Mouse (Mus musculus) kidney, adult 2 months (tissue): ENCODE data around the gene Mbtps1. TPM values are rescaled to one million over a fixed set of nuclear protein-coding genes. Genes with fewer than 3 reads are reported as not detected.

ENCODE experiments used
- DNase-seq: peaks from one replicate; pipeline ENCODE4 v3.0.0; 2021
- H3K27ac ChIP-seq: fragments of 200-500 bp; 2 replicates; pipeline ENCODE4 v1.5.1; 2012; ENCODE audit warnings: low read depth, low read length, control low read depth, inconsistent platforms; ENCODE audit not compliant: insufficient read depth
- H3K27me3 ChIP-seq: fragments of 200-500 bp; replicated peaks from 2 replicates; pipeline ENCODE4 v1.6.1; 2012; ENCODE audit warnings: mild to moderate bottlenecking, moderate library complexity, low read length, inconsistent platforms; ENCODE audit not compliant: control insufficient read depth, insufficient read depth
- H3K36me3 ChIP-seq: fragments of 200-500 bp; 2 replicates; pipeline ENCODE4 v1.6.1; 2012; ENCODE audit warnings: mild to moderate bottlenecking, moderate library complexity, low read length, inconsistent platforms; ENCODE audit not compliant: control insufficient read depth, insufficient read depth
- H3K4me1 ChIP-seq: fragments of 200-500 bp; 2 replicates; pipeline ENCODE4 v1.6.1; 2011; ENCODE audit warnings: low read length; ENCODE audit not compliant: control insufficient read depth, insufficient read depth
- H3K4me3 ChIP-seq: fragments of 200-500 bp; 2 replicates; pipeline ENCODE4 v1.5.1; 2011; ENCODE audit warnings: mild to moderate bottlenecking, low read depth, low read length, control low read depth; ENCODE audit not compliant: insufficient read depth
- CTCF ChIP-seq: fragments of 200-500 bp; conservative IDR thresholded peaks from 2 replicates; pipeline ENCODE4 v1.5.1; 2011; ENCODE audit warnings: low read depth, mild to moderate bottlenecking, control low read depth, low read length, moderate library complexity, mixed read lengths; ENCODE audit not compliant: insufficient read depth, insufficient read length
- POLR2A ChIP-seq: fragments of 200-500 bp; IDR thresholded peaks from one replicate; pipeline ENCODE4 v1.6.1; 2011; ENCODE audit warnings: low read depth, low read length, control low read depth
- WGBS: fragments of 180-500 bp; shearing (Covaris S2); methylation state at CpG from one replicate; pipeline ENCODE4 v1.1.7; 2018; 5-methylcytosine and 5-hydroxymethylcytosine counted together
- polyA plus RNA-seq: library from polyadenylated mRNA; depleted of rRNA; stranded (reverse); fragments of >200 nt; gene quantifications from 2 replicates; pipeline ENCODE4 v1.2.3, GENCODE M21; 2012

Gene Mbtps1
- polyA plus RNA-seq, 1 experiment: 58.0 TPM

- H3K4me1 ChIP-seq: peaks cover 20% of the 10 kb centered on the region; the same call in 1 of the 2 replicates
- under 1% methylated on average over 55 of the region's 55 CpGs for WGBS
- no peak for DNase-seq
These were observed 523 bp downstream of the Mbtps1 start for GRCm38 (mm10) chr8:119557821-119558602.

GRCm38 (mm10) chr8:119557132-119557531 is 1.4 kb downstream of the Mbtps1 start:
- Histone ChIP-seq H3K36me3 (no peaks in the 10 kb centered on the region), H3K27me3 (no peaks in the 10 kb centered on the region), H3K4me1 (peaks cover 21% of the 10 kb centered on the region; the same call in 1 of the 2 replicates), H3K4me3 (no peak overlapping the region), H3K27ac (no peak overlapping the region)
- 37% methylated on average over 9 of the region's 9 CpGs for WGBS
- DNase-seq: no peak
- TF ChIP-seq POLR2A: no peak
- TF ChIP-seq CTCF: no peak

More at GRCm38 (mm10) chr8:119557821-119558602, 523 bp downstream of the Mbtps1 start:
- TF ChIP-seq CTCF: no peak
- TF ChIP-seq POLR2A: peak; percentile 41
- Histone ChIP-seq H3K27ac (peak overlapping the region; percentile 79), H3K4me3 (peak overlapping the region; percentile 75), H3K27me3 (no peaks in the 10 kb centered on the region), H3K36me3 (no peaks in the 10 kb centered on the region)

GRCm38 (mm10) chr8:119555861-119556260 is 2.7 kb downstream of the Mbtps1 start:
- 35% methylated on average over 6 of the region's 6 CpGs for WGBS
- Histone ChIP-seq H3K4me3 (no peak overlapping the region), H3K36me3 (no peaks in the 10 kb centered on the region), H3K27ac (no peak overlapping the region), H3K4me1 (peaks cover 25% of the 10 kb centered on the region; the same call in 1 of the 2 replicates), H3K27me3 (no peaks in the 10 kb centered on the region)
- peak; percentile 63 for DNase-seq
- TF ChIP-seq POLR2A (no peak), CTCF (no peak)

DNA sequence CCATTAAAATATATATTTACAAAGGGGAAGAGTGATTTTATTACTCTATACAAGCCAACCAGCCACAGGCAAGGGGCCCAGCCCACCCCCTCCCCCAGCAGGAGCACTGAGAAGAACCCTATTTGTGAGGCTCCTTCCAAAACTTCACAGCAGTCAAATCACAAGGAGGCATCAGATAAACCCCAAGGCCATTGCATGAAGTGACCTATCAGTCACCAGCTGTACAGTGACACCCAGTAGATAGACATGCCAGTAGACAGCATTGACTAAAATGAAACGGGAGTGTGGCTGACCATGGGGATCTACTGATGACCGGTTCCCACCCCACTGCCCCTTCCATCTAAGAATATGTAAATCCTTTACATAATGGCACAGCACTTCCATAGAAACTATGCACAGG is 5.6 kb downstream of the Mbtps1 start:
- WGBS: 68% methylated on average over 2 of the region's 2 CpGs
- Histone ChIP-seq H3K27ac (no peak overlapping the region), H3K27me3 (no peaks in the 10 kb centered on the region), H3K4me1 (peaks cover 19% of the 10 kb centered on the region; the same call in 1 of the 2 replicates), H3K4me3 (no peak overlapping the region), H3K36me3 (no peaks in the 10 kb centered on the region)
- TF ChIP-seq POLR2A: no peak
- TF ChIP-seq CTCF: no peak
- no peak for DNase-seq

DNA sequence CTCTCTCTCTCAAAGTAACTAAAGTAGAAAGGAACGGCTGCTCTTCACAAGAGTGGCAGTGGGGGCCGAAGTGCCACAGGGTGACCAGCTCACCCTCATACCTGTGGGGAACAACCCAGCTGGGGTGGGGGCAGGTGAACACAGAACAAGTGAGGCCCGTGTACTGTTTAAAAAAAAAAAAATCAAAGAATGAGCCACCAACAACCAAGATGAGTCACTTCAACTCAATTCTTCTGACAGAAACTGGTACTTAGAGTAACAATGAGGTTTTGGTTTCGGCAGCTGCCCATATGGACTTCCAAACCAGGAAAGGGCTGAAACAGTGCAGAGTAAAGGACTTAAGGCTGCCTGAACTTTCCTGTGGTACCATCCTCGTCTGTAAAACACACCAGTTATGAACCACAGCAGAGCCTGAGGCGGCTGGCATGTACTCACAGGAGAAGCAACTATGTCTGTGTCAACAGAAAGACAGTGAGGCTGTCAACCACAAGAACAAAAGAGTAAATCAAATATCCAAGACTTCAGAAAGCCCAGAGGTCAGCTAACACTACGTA is 9.9 kb downstream of the Mbtps1 start:
- TF ChIP-seq CTCF (no peak), POLR2A (no peak)
- Histone ChIP-seq H3K36me3 (peaks cover 2% of the 10 kb centered on the region), H3K4me3 (no peak overlapping the region), H3K27me3 (no peaks in the 10 kb centered on the region), H3K4me1 (peaks cover 5% of the 10 kb centered on the region; the same call in 1 of the 2 replicates), H3K27ac (no peak overlapping the region)
- no peak for DNase-seq
- 55% methylated on average over 7 of the region's 7 CpGs for WGBS

DNA sequence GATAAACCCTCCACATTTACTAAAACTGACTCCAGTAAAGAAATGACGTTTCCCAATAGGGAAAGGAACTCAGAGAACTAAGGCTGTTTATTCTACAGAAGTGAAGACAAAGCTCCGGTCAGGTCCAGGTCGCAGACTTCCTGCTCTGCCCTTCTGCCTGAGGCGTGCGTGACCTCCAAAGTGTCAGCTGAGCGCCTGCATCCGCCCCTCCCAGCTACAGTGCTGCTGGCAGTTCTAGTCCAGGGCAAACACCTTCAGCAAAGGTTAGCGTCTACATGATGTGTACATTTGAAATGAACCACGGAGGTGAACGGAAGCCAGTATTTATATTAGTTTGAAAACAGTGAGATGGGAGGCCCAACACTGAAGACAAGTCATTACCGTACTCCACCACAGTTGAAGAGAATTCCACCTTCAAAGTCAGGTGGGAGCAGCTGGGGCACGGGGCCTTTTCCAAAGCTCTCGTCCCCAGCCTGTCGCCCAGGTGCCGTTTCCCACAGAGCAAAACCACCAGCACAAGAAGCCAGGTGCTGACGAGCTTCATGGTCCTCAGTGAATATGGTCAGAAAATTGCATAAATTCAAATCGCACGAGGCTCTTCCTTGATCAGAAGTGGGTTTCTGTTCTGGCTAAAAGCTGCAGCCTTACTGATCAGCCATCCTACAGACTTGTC is 11.4 kb downstream of the Mbtps1 start:
- TF ChIP-seq POLR2A: no peak
- DNase-seq: peak; percentile 48
- Histone ChIP-seq H3K4me1 (peaks cover 4% of the 10 kb centered on the region; the same call in 1 of the 2 replicates), H3K4me3 (no peak overlapping the region), H3K27ac (0 out of 2 replicates have a peak overlapping the region, but pooled peaks have one; percentile 8), H3K27me3 (no peaks in the 10 kb centered on the region), H3K36me3 (peaks cover 8% of the 10 kb centered on the region)
- WGBS: 58% methylated on average over 18 of the region's 18 CpGs

- Histone ChIP-seq H3K4me1 (no peaks in the 10 kb centered on the region), H3K27me3 (no peaks in the 10 kb centered on the region), H3K36me3 (peaks cover 8% of the 10 kb centered on the region), H3K27ac (no peak overlapping the region), H3K4me3 (no peak overlapping the region)
- 77% methylated on average over 6 of the region's 6 CpGs for WGBS
- DNase-seq: no peak
- TF ChIP-seq POLR2A: no peak
- no peak for TF ChIP-seq CTCF
These were observed 12.7 kb downstream of the Mbtps1 start for GRCm38 (mm10) chr8:119545791-119546190.
